Mouse (Mus musculus) intestine, embryonic 14.5 days (tissue): ENCODE results near the gene Otop3. TPM values are rescaled to one million over a fixed set of nuclear protein-coding genes. Genes with fewer than 3 reads are reported as not detected.
A peak's percentile ranks its signal among the peaks of the same experiment; 100 is the strongest.

ENCODE experiments used
- ATAC-seq: fragments of 200-750 bp; cut with Nextera tagmentation; replicated peaks from 2 replicates; pipeline ENCODE4 v1.8.0; 2017; ENCODE audit warnings: low read depth, moderate number of reproducible peaks, moderate TSS enrichment, moderate library complexity; ENCODE audit not compliant: low FRiP score, low TSS enrichment
- DNase-seq: peaks from one replicate; pipeline ENCODE4 v3.0.0-alpha.2; 2018; ENCODE audit warnings: low spot score
- H3K27ac ChIP-seq: fragments of 300-500 bp; sonication (generic); 2 replicates; pipeline ENCODE4 v1.5.1; 2014; ENCODE audit warnings: low read depth, mild to moderate bottlenecking, control low read depth
- H3K27me3 ChIP-seq: fragments of 300-500 bp; sonication (generic); replicated peaks from 2 replicates; pipeline ENCODE4 v1.6.1; 2014; ENCODE audit warnings: low read length, control low read depth; ENCODE audit not compliant: control insufficient read depth, insufficient read depth
- H3K36me3 ChIP-seq: fragments of 300-500 bp; sonication (generic); 2 replicates; pipeline ENCODE4 v1.6.1; 2014; ENCODE audit warnings: low read length, control low read depth; ENCODE audit not compliant: control insufficient read depth, insufficient read depth
- H3K4me1 ChIP-seq: fragments of 300-500 bp; sonication (generic); replicated peaks from 2 replicates; pipeline ENCODE4 v1.6.1; 2014; ENCODE audit warnings: low read length, control low read depth, mixed read lengths; ENCODE audit not compliant: control insufficient read depth, insufficient read depth
- H3K4me2 ChIP-seq: fragments of 300-500 bp; sonication (generic); 2 replicates; pipeline ENCODE4 v1.6.1; 2014; ENCODE audit warnings: low read length
- H3K4me3 ChIP-seq: fragments of 300-500 bp; sonication (generic); 2 replicates; pipeline ENCODE4 v1.5.1; 2014; ENCODE audit warnings: low read depth, low read length, control low read depth, mixed read lengths
- H3K9ac ChIP-seq: fragments of 300-500 bp; sonication (generic); 2 replicates; pipeline ENCODE4 v1.6.1; 2014; ENCODE audit warnings: mild to moderate bottlenecking, low read length
- H3K9me3 ChIP-seq: fragments of 300-500 bp; sonication (generic); 2 replicates; pipeline ENCODE4 v1.6.1; 2016; ENCODE audit warnings: low read length, control low read depth; ENCODE audit not compliant: control insufficient read depth
- WGBS: fragments of 180-500 bp; shearing (Covaris S2); extraction: QIAGEN DNeasy Blood & Tissue Kit; methylation state at CpG from one replicate; pipeline ENCODE4 v1.1.7; 2014; 5-methylcytosine and 5-hydroxymethylcytosine counted together
- polyA plus RNA-seq: library from polyadenylated mRNA; unstranded; fragments of >200 nt; fragmentation: Nextera tagmentation; extraction: Ambion mirVana; gene quantifications from 2 replicates; pipeline ENCODE4 v1.2.1, GENCODE M21; 2014

Gene Otop3
- polyA plus RNA-seq, 1 experiment from 2014 or later, result 0.65 TPM

- H3K9ac ChIP-seq, result no peak within 1 kb of the TSS
- H3K4me3 ChIP-seq, result no peak within 1 kb of the TSS
- no peak within 1 kb of the TSS for H3K4me2 ChIP-seq
- H3K27ac ChIP-seq, result no peak within 1 kb of the TSS
- WGBS, result 22% methylated on average over 8 of the region's 8 CpGs
- H3K9me3 ChIP-seq, result no peaks in the 10 kb centered on the region
- H3K4me1 ChIP-seq, result no peaks in the 10 kb centered on the region
- H3K36me3 ChIP-seq, result no peaks in the 10 kb centered on the region
- ATAC-seq (no peak), DNase-seq (no peak)
- no peaks in the 10 kb centered on the region for H3K27me3 ChIP-seq
Observed at GRCm38 (mm10) chr11:115306863-115307262, 27.7 kb upstream of the Otop3 start, which contains the start of gene Otop2. Gene Otop2, plus strand, starts transcription at chr11:115307163.

- H3K9me3 ChIP-seq, result no peaks in the 10 kb centered on the region
- 43% methylated on average over 1 of the region's 1 CpGs for WGBS
- no peaks in the 10 kb centered on the region; the same call in 1 of the 2 replicates for H3K27me3 ChIP-seq
- H3K27ac ChIP-seq, result no peak overlapping the region
- no peak overlapping the region for H3K9ac ChIP-seq
- DNase-seq (no peak), ATAC-seq (no peak)
- H3K4me2 ChIP-seq, result no peak overlapping the region
- no peak overlapping the region for H3K4me3 ChIP-seq
- no peaks in the 10 kb centered on the region for H3K36me3 ChIP-seq
- no peaks in the 10 kb centered on the region for H3K4me1 ChIP-seq
Observed at GRCm38 (mm10) chr11:115308781-115309180, 25.8 kb upstream of the Otop3 start.

GRCm38 (mm10) chr11:115314249-115314648, 20.3 kb upstream of the Otop3 start:
- ATAC-seq, result no peak
- Histone ChIP-seq H3K4me1 (no peaks in the 10 kb centered on the region), H3K9ac (no peak overlapping the region), H3K27me3 (peaks cover 54% of the 10 kb centered on the region), H3K4me3 (no peak overlapping the region), H3K36me3 (no peaks in the 10 kb centered on the region), H3K9me3 (no peaks in the 10 kb centered on the region), H3K4me2 (no peak overlapping the region), H3K27ac (no peak overlapping the region)
- WGBS, result 38% methylated on average over 2 of the region's 2 CpGs
- no peak for DNase-seq

- Histone ChIP-seq H3K27me3 (peaks cover 83% of the 10 kb centered on the region), H3K4me3 (no peak overlapping the region), H3K9ac (no peak overlapping the region), H3K4me1 (peaks cover 4% of the 10 kb centered on the region), H3K27ac (no peak overlapping the region), H3K36me3 (no peaks in the 10 kb centered on the region), H3K4me2 (no peak overlapping the region), H3K9me3 (no peaks in the 10 kb centered on the region)
- no peak for DNase-seq
- 68% methylated on average over 7 of the region's 7 CpGs for WGBS
- no peak for ATAC-seq
Observed at GRCm38 (mm10) chr11:115317204-115317603, 17.3 kb upstream of the Otop3 start.

GRCm38 (mm10) chr11:115318245-115319027, 16.1 kb upstream of the Otop3 start:
- WGBS, result 4% methylated on average over 63 of the region's 63 CpGs
- H3K9ac ChIP-seq, result no peak overlapping the region
- ATAC-seq, result no peak

GRCm38 (mm10) chr11:115319704-115320383, 14.7 kb upstream of the Otop3 start:
- peaks cover 100% of the 10 kb centered on the region for H3K27me3 ChIP-seq
- 6% methylated on average over 18 of the region's 18 CpGs for WGBS
- H3K9ac ChIP-seq, result no peak overlapping the region
- H3K9me3 ChIP-seq, result no peaks in the 10 kb centered on the region
- ATAC-seq (no peak), DNase-seq (no peak)
- no peak overlapping the region for H3K4me3 ChIP-seq
- H3K36me3 ChIP-seq, result no peaks in the 10 kb centered on the region
- H3K4me2 ChIP-seq, result no peak overlapping the region
- no peak overlapping the region for H3K27ac ChIP-seq
- peaks cover 4% of the 10 kb centered on the region for H3K4me1 ChIP-seq

More at GRCm38 (mm10) chr11:115318245-115319027, 16.1 kb upstream of the Otop3 start:
- Histone ChIP-seq H3K4me1 (peaks cover 4% of the 10 kb centered on the region), H3K27ac (no peak overlapping the region), H3K9me3 (no peaks in the 10 kb centered on the region), H3K4me2 (no peak overlapping the region), H3K4me3 (0 out of 2 replicates have a peak overlapping the region, but pooled peaks have one; percentile 4), H3K36me3 (no peaks in the 10 kb centered on the region), H3K27me3 (peaks cover 96% of the 10 kb centered on the region)
- no peak for DNase-seq

GRCm38 (mm10) chr11:115321906-115322693, 12.4 kb upstream of the Otop3 start, which contains the start of gene Ush1g:
Gene Ush1g, minus strand, starts transcription at chr11:115322041.
- Histone ChIP-seq H3K36me3 (no peaks in the 10 kb centered on the region), H3K4me1 (peaks cover 4% of the 10 kb centered on the region), H3K9ac (no peak within 1 kb of the TSS), H3K9me3 (no peaks in the 10 kb centered on the region), H3K4me3 (no peak within 1 kb of the TSS), H3K27ac (no peak within 1 kb of the TSS), H3K27me3 (peaks cover 85% of the 10 kb centered on the region), H3K4me2 (peak within 1 kb of the TSS; percentile 11; the same call in 1 of the 2 replicates)
- WGBS, result 5% methylated on average over 35 of the region's 35 CpGs
- ATAC-seq (peak; percentile 21; the same call in 1 of the 2 replicates), DNase-seq (peak; percentile 90)

GRCm38 (mm10) chr11:115323354-115323753, 11.2 kb upstream of the Otop3 start:
- Histone ChIP-seq H3K9ac (no peak overlapping the region), H3K4me3 (no peak overlapping the region), H3K36me3 (no peaks in the 10 kb centered on the region), H3K4me1 (peaks cover 4% of the 10 kb centered on the region), H3K27ac (no peak overlapping the region), H3K4me2 (no peak overlapping the region), H3K9me3 (no peaks in the 10 kb centered on the region), H3K27me3 (peaks cover 73% of the 10 kb centered on the region)
- 14% methylated on average over 32 of the region's 32 CpGs for WGBS
- DNase-seq, result no peak
- no peak for ATAC-seq
